Mouse (Mus musculus): ENCODE results near the gene Pbx4. TPM values are rescaled to one million over a fixed set of nuclear protein-coding genes. Genes with fewer than 3 reads are reported as not detected.
A peak's percentile ranks its signal among the peaks of the same experiment; 100 is the strongest.

Pbx4 gene
- 1.7 TPM for polyA plus RNA-seq (2012; fragmentation: generic; extraction: Trizol)

- TF ChIP-seq POLR2A (IDR thresholded peaks at IDR 0.05; ENCODE audit: insufficient read length, low read depth) (no peak), POLR2AphosphoS2 (IDR thresholded peaks at IDR 0.05; ENCODE audit: insufficient read length, low read depth) (no peak), REST (IDR thresholded peaks at IDR 0.05; ENCODE audit: insufficient read depth, insufficient read length) (no peak), MYOG (IDR thresholded peaks at IDR 0.05; ENCODE audit: control insufficient read depth in 1 of 3, insufficient read depth in 1 of 3, insufficient read length in 2 of 3, low read depth in 2 of 3) (peak in 1 of 3 experiments; percentile 5), MYOD1 (IDR thresholded peaks at IDR 0.05; ENCODE audit: control insufficient read depth in 1 of 3, insufficient read length in 2 of 3, low read depth in 2 of 3) (no peak), MAX (IDR thresholded peaks at IDR 0.05; ENCODE audit: low read depth) (no peak), E2F4 (IDR thresholded peaks at IDR 0.05; ENCODE audit: insufficient read depth) (no peak)
- Histone ChIP-seq H3K4me3 (peak within 1 kb of the TSS; percentile 17), H3K36me3 (ENCODE audit: control insufficient read depth, insufficient read depth) (no peaks in the 10 kb centered on the region), H3ac (ENCODE audit: control insufficient read depth, insufficient read length) (no peak within 1 kb of the TSS), H3K79me2 (ENCODE audit: control insufficient read depth, insufficient read depth) (no peaks in the 10 kb centered on the region), H3K27me3 (ENCODE audit: control insufficient read depth, insufficient read depth, insufficient read length) (no peaks in the 10 kb centered on the region), H3K4me2 (ENCODE audit: low read depth) (peak within 1 kb of the TSS; percentile 83)
These were observed at the start of gene Pbx4 for GRCm38 (mm10) chr8:69832298-69832853. Gene Pbx4 (plus strand): TSS chr8:69832491.

GRCm38 (mm10) chr8:69789105-69789504 lies 43.2 kb upstream of the Pbx4 start:
- peaks cover 35% of the 10 kb centered on the region for H3K79me2 ChIP-seq (ENCODE audit: control insufficient read depth, insufficient read depth)
- no peaks in the 10 kb centered on the region for H3K36me3 ChIP-seq (ENCODE audit: control insufficient read depth, insufficient read depth)
- TF ChIP-seq POLR2A (IDR thresholded peaks at IDR 0.05; ENCODE audit: insufficient read length, low read depth) (no peak), USF1 (IDR thresholded peaks at IDR 0.05; ENCODE audit: low read depth) (no peak), MYOG (IDR thresholded peaks at IDR 0.05; ENCODE audit: control insufficient read depth in 1 of 3, insufficient read depth in 1 of 3, insufficient read length in 2 of 3, low read depth in 2 of 3) (no peak), REST (IDR thresholded peaks at IDR 0.05; ENCODE audit: insufficient read depth, insufficient read length) (no peak), CEBPB (IDR thresholded peaks at IDR 0.05; ENCODE audit: insufficient read depth, poor library complexity, severe bottlenecking) (no peak), MYOD1 (IDR thresholded peaks at IDR 0.05; ENCODE audit: control insufficient read depth in 1 of 3, insufficient read length in 2 of 3, low read depth in 2 of 3) (no peak), E2F4 (IDR thresholded peaks at IDR 0.05; ENCODE audit: insufficient read depth) (no peak), MAX (IDR thresholded peaks at IDR 0.05; ENCODE audit: low read depth) (no peak), POLR2AphosphoS2 (IDR thresholded peaks at IDR 0.05; ENCODE audit: insufficient read length, low read depth) (no peak), TCF12 (IDR thresholded peaks at IDR 0.05; ENCODE audit: insufficient read depth, poor library complexity, severe bottlenecking) (no peak), SRF (IDR thresholded peaks at IDR 0.05; ENCODE audit: control insufficient read depth, insufficient read length, low read depth) (no peak), TCF3 (IDR thresholded peaks at IDR 0.05; ENCODE audit: insufficient read length, low read depth) (no peak)
- no peak overlapping the region for H3K4me3 ChIP-seq
- no peak overlapping the region for H3ac ChIP-seq (ENCODE audit: control insufficient read depth, insufficient read length)
- H3K4me2 ChIP-seq (ENCODE audit: low read depth), result no peak overlapping the region
- H3K27me3 ChIP-seq (ENCODE audit: control insufficient read depth, insufficient read depth, insufficient read length), result no peaks in the 10 kb centered on the region

DNA sequence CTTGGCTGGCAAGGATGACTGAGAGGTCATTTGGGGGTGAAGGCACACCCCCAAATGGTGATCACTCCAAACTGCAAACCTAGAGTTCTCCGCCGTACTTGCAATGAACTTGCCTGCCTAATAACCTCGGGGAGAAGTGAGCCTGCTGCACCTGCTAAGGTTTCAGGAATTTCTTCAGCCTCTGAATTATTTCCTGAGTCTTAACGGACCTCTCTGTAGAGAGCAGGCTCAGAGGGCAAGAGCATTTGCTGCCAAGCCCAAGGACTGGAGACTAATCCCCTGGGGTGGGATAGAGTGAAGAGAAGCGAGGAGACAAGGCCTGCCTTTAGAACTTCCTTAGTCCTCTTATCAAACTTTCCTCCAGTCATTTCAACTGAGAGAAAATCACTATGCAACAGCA lies 42.6 kb upstream of the Pbx4 start:
- Histone ChIP-seq H3K79me2 (ENCODE audit: control insufficient read depth, insufficient read depth) (peaks cover 35% of the 10 kb centered on the region), H3K36me3 (ENCODE audit: control insufficient read depth, insufficient read depth) (peaks cover under 1% of the 10 kb centered on the region), H3ac (ENCODE audit: control insufficient read depth, insufficient read length) (no peak overlapping the region), H3K27me3 (ENCODE audit: control insufficient read depth, insufficient read depth, insufficient read length) (no peaks in the 10 kb centered on the region), H3K4me3 (peak overlapping the region; percentile 71), H3K4me2 (ENCODE audit: low read depth) (peak overlapping the region; percentile 77)
- TF ChIP-seq POLR2AphosphoS2 (IDR thresholded peaks at IDR 0.05; ENCODE audit: insufficient read length, low read depth), result no peak
- TF ChIP-seq CEBPB (IDR thresholded peaks at IDR 0.05; ENCODE audit: insufficient read depth, poor library complexity, severe bottlenecking), result no peak
- no peak for TF ChIP-seq MYOG (IDR thresholded peaks at IDR 0.05; ENCODE audit: control insufficient read depth in 1 of 3, insufficient read depth in 1 of 3, insufficient read length in 2 of 3, low read depth in 2 of 3)
- no peak for TF ChIP-seq USF1 (IDR thresholded peaks at IDR 0.05; ENCODE audit: low read depth)
- no peak for TF ChIP-seq MYOD1 (IDR thresholded peaks at IDR 0.05; ENCODE audit: control insufficient read depth in 1 of 3, insufficient read length in 2 of 3, low read depth in 2 of 3)
- no peak for TF ChIP-seq TCF3 (IDR thresholded peaks at IDR 0.05; ENCODE audit: insufficient read length, low read depth)
- no peak for TF ChIP-seq TCF12 (IDR thresholded peaks at IDR 0.05; ENCODE audit: insufficient read depth, poor library complexity, severe bottlenecking)
- TF ChIP-seq SRF (IDR thresholded peaks at IDR 0.05; ENCODE audit: control insufficient read depth, insufficient read length, low read depth), result no peak

DNA sequence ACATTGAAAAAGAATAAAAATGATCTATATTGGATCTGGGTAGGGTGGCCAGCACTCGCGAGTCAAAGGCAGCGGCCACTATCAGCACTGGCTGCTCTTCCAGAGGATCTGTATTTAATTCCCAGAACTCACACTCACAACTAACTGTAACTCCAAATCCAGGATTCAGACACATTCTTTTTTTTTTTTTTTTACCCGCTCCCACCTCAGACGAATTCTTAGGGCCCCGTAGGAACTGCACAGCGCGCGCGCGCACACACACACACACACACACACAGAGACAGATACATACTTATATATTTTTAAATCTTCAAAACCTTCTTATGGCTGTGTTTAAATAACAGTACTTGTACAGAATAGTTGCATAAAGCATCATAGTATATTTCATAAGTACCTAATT lies 41.9 kb upstream of the Pbx4 start:
- Histone ChIP-seq H3K4me3 (peak overlapping the region; percentile 71), H3K36me3 (ENCODE audit: control insufficient read depth, insufficient read depth) (peaks cover 6% of the 10 kb centered on the region), H3K79me2 (ENCODE audit: control insufficient read depth, insufficient read depth) (peaks cover 35% of the 10 kb centered on the region), H3K27me3 (ENCODE audit: control insufficient read depth, insufficient read depth, insufficient read length) (no peaks in the 10 kb centered on the region), H3K4me2 (ENCODE audit: low read depth) (peak overlapping the region; percentile 77), H3ac (ENCODE audit: control insufficient read depth, insufficient read length) (peak overlapping the region; percentile 71)
- no peak for TF ChIP-seq CEBPB (IDR thresholded peaks at IDR 0.05; ENCODE audit: insufficient read depth, poor library complexity, severe bottlenecking)
- no peak for TF ChIP-seq SRF (IDR thresholded peaks at IDR 0.05; ENCODE audit: control insufficient read depth, insufficient read length, low read depth)
- TF ChIP-seq MAX (IDR thresholded peaks at IDR 0.05; ENCODE audit: low read depth), result no peak
- no peak for TF ChIP-seq REST (IDR thresholded peaks at IDR 0.05; ENCODE audit: insufficient read depth, insufficient read length)
- no peak for TF ChIP-seq TCF3 (IDR thresholded peaks at IDR 0.05; ENCODE audit: insufficient read length, low read depth)

- Histone ChIP-seq H3K4me3 (peak within 1 kb of the TSS; percentile 71), H3ac (ENCODE audit: control insufficient read depth, insufficient read length) (peak within 1 kb of the TSS; percentile 71), H3K27me3 (ENCODE audit: control insufficient read depth, insufficient read depth, insufficient read length) (no peaks in the 10 kb centered on the region), H3K36me3 (ENCODE audit: control insufficient read depth, insufficient read depth) (peaks cover 7% of the 10 kb centered on the region), H3K79me2 (ENCODE audit: control insufficient read depth, insufficient read depth) (peaks cover 35% of the 10 kb centered on the region), H3K4me2 (ENCODE audit: low read depth) (peak within 1 kb of the TSS; percentile 82)
- TF ChIP-seq POLR2AphosphoS2 (IDR thresholded peaks at IDR 0.05; ENCODE audit: insufficient read length, low read depth) (peak; percentile 84), TCF12 (IDR thresholded peaks at IDR 0.05; ENCODE audit: insufficient read depth, poor library complexity, severe bottlenecking) (no peak), REST (IDR thresholded peaks at IDR 0.05; ENCODE audit: insufficient read depth, insufficient read length) (no peak), TCF3 (IDR thresholded peaks at IDR 0.05; ENCODE audit: insufficient read length, low read depth) (no peak), SRF (IDR thresholded peaks at IDR 0.05; ENCODE audit: control insufficient read depth, insufficient read length, low read depth) (no peak), POLR2A (IDR thresholded peaks at IDR 0.05; ENCODE audit: insufficient read length, low read depth) (peak; percentile 93), MYOG (IDR thresholded peaks at IDR 0.05; ENCODE audit: control insufficient read depth in 1 of 3, insufficient read depth in 1 of 3, insufficient read length in 2 of 3, low read depth in 2 of 3) (no peak)
These were observed 41.4 kb upstream of the Pbx4 start, which contains the start of the genes Atp13a1 and Zfp866 for GRCm38 (mm10) chr8:69790773-69791367. Gene Atp13a1 (plus strand): TSS chr8:69791163. Gene Zfp866 (minus strand): TSS chr8:69791178.

Measured in myocyte (in vitro differentiated cells).